Mouse (Mus musculus): Measurements from ENCODE around the gene 4933424G06Rik.

GRCm38 (mm10) chr1:36709055-36709853 lies 695 bp upstream of the 4933424G06Rik start:
- TF ChIP-seq POLR2A (IDR thresholded peaks at IDR 0.05; ENCODE audit: extremely low read depth, insufficient read depth, low read length) (no peak), CTCF (IDR thresholded peaks at IDR 0.05; ENCODE audit: low read depth, low read length) (peak; percentile 34; the same call in 1 of the 2 replicates)
